Mouse (Mus musculus) liver, embryonic 14.5 days (tissue): Measurements from ENCODE around the gene Esr2.

Experiments used
- CTCF ChIP-seq: IDR thresholded peaks from 2 replicates; pipeline ENCODE4 v1.5.1; 2016; ENCODE audit warnings: antibody characterized with exemption, low read depth, control low read depth
- EP300 ChIP-seq: IDR thresholded peaks from 2 replicates; pipeline ENCODE4 v1.6.1; 2016; ENCODE audit warnings: antibody characterized with exemption, low read depth

GRCm38 (mm10) chr12:76182831-76183230 lies 5.8 kb upstream of the Esr2 start:
- no peak for TF ChIP-seq CTCF
- TF ChIP-seq EP300: no peak
